Mouse (Mus musculus) intestine, postnatal 0 days (tissue): ENCODE results near the gene Tnnt2. TPM values are rescaled to one million over a fixed set of nuclear protein-coding genes. Genes with fewer than 3 reads are reported as not detected.

Source experiments
- ATAC-seq: fragments of 200-750 bp; cut with Nextera tagmentation; 2 replicates; pipeline ENCODE4 v1.8.0; 2017; ENCODE audit warnings: mild to moderate bottlenecking, moderate TSS enrichment, moderate library complexity
- H3K27ac ChIP-seq: fragments of 300-500 bp; sonication (generic); 2 replicates; pipeline ENCODE4 v1.5.1; 2014; ENCODE audit warnings: mild to moderate bottlenecking, low read depth, low read length, moderate library complexity
- H3K27me3 ChIP-seq: fragments of 300-500 bp; sonication (generic); replicated peaks from 2 replicates; pipeline ENCODE4 v1.6.1; 2014; ENCODE audit warnings: low read length, mixed read lengths; ENCODE audit not compliant: control insufficient read depth, insufficient read depth
- H3K36me3 ChIP-seq: fragments of 300-500 bp; sonication (generic); 2 replicates; pipeline ENCODE4 v1.6.1; 2014; ENCODE audit warnings: mild to moderate bottlenecking, moderate library complexity; ENCODE audit not compliant: control insufficient read depth, insufficient read depth
- H3K4me1 ChIP-seq: fragments of 300-500 bp; sonication (generic); replicated peaks from 2 replicates; pipeline ENCODE4 v1.6.1; 2014; ENCODE audit warnings: antibody characterized with exemption, low read length, mixed read lengths; ENCODE audit not compliant: control insufficient read depth, insufficient read depth
- H3K4me2 ChIP-seq: fragments of 300-500 bp; sonication (generic); replicated peaks from 2 replicates; pipeline ENCODE4 v1.6.1; 2014; ENCODE audit warnings: low read depth, mild to moderate bottlenecking, moderate library complexity
- H3K4me3 ChIP-seq: fragments of 300-500 bp; sonication (generic); 2 replicates; pipeline ENCODE4 v1.5.1; 2014; ENCODE audit warnings: low read depth, low read length
- H3K9ac ChIP-seq: fragments of 300-500 bp; sonication (generic); 2 replicates; pipeline ENCODE4 v1.6.1; 2014; ENCODE audit warnings: mild to moderate bottlenecking, low read depth, low read length
- H3K9me3 ChIP-seq: fragments of 300-500 bp; sonication (generic); 2 replicates; pipeline ENCODE4 v1.6.1; 2016; ENCODE audit warnings: mixed run types; ENCODE audit not compliant: control insufficient read depth
- CTCF ChIP-seq: sonication (generic); IDR thresholded peaks from 2 replicates; pipeline ENCODE4 v1.5.1; 2016; ENCODE audit warnings: low read depth, mild to moderate bottlenecking, control low read depth, antibody characterized with exemption, moderate library complexity
- WGBS: fragments of 180-500 bp; shearing (Covaris S2); extraction: QIAGEN DNeasy Blood & Tissue Kit; methylation state at CpG from one replicate; pipeline ENCODE4 v1.1.7; 2014; 5-methylcytosine and 5-hydroxymethylcytosine counted together
- polyA plus RNA-seq: library from polyadenylated mRNA; unstranded; fragments of >200 nt; fragmentation: Nextera tagmentation; extraction: Ambion mirVana; gene quantifications from 2 replicates; pipeline ENCODE4 v1.2.1, GENCODE M21; 2015

Gene Tnnt2
- 56.8 and 73.9 TPM in 2 replicates for polyA plus RNA-seq

- ATAC-seq = no peak
- Histone ChIP-seq H3K9ac (no peak within 1 kb of the TSS), H3K4me2 (no peak within 1 kb of the TSS), H3K4me1 (no peaks in the 10 kb centered on the region), H3K4me3 (no peak within 1 kb of the TSS), H3K9me3 (no peaks in the 10 kb centered on the region), H3K36me3 (peaks cover 27% of the 10 kb centered on the region), H3K27me3 (no peaks in the 10 kb centered on the region), H3K27ac (peak within 1 kb of the TSS; percentile 28; the same call in 1 of the 2 replicates)
- TF ChIP-seq CTCF = no peak
- 32% methylated on average over 9 of the region's 9 CpGs for WGBS
Measured at GRCm38 (mm10) chr1:135835716-135836483, at the start of gene Tnnt2. TSS of gene Tnnt2 (plus strand) at chr1:135836354.

- peak; percentile 90 for TF ChIP-seq CTCF
- Histone ChIP-seq H3K27me3 (no peaks in the 10 kb centered on the region), H3K4me1 (peaks cover 11% of the 10 kb centered on the region; the same call in 1 of the 2 replicates), H3K36me3 (no peaks in the 10 kb centered on the region), H3K4me3 (no peak overlapping the region), H3K9me3 (no peaks in the 10 kb centered on the region), H3K27ac (no peak overlapping the region), H3K4me2 (no peak overlapping the region), H3K9ac (no peak overlapping the region)
- 46% methylated on average over 3 of the region's 3 CpGs for WGBS
- ATAC-seq = no peak
Measured at GRCm38 (mm10) chr1:135787799-135788198, 48.4 kb upstream of the Tnnt2 start.

DNA sequence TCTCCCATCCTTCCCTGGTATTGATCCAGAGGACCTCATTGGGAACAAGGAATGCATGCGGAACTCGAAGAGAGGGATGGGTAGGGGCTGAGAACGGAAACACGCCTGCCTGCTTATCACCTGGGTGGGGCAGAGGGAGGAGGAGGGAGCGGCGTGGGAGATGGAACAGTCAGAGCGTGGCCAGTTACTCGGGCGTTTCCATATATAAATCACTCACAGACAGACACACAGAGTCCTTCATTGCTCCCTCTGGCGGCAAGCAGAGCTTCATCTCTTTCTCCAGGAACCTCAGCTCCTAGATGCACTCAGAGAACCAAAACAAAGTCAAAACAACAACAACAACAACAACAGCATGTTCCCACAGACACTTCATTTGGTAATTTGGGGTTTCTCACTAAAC is 47.4 kb upstream of the Tnnt2 start:
- H3K27ac ChIP-seq = no peak overlapping the region
- H3K4me1 ChIP-seq = peaks cover 17% of the 10 kb centered on the region
- no peak overlapping the region for H3K4me3 ChIP-seq
- no peaks in the 10 kb centered on the region for H3K9me3 ChIP-seq
- peak; percentile 79 for TF ChIP-seq CTCF
- no peak for ATAC-seq
- H3K27me3 ChIP-seq = no peaks in the 10 kb centered on the region
- no peaks in the 10 kb centered on the region for H3K36me3 ChIP-seq
- H3K9ac ChIP-seq = no peak overlapping the region
- 7% methylated on average over 10 of the region's 10 CpGs for WGBS
- peak overlapping the region; percentile 27; the same call in 1 of the 2 replicates for H3K4me2 ChIP-seq

GRCm38 (mm10) chr1:135789815-135790214 is 46.3 kb upstream of the Tnnt2 start:
- H3K36me3 ChIP-seq = no peaks in the 10 kb centered on the region
- H3K9me3 ChIP-seq = no peaks in the 10 kb centered on the region
- no peak overlapping the region for H3K4me2 ChIP-seq
- H3K27me3 ChIP-seq = no peaks in the 10 kb centered on the region
- peaks cover 21% of the 10 kb centered on the region for H3K4me1 ChIP-seq
- ATAC-seq = no peak
- WGBS = 4% methylated on average over 5 of the region's 5 CpGs
- H3K27ac ChIP-seq = no peak overlapping the region
- H3K4me3 ChIP-seq = no peak overlapping the region
- TF ChIP-seq CTCF = peak; percentile 95
- no peak overlapping the region for H3K9ac ChIP-seq

DNA sequence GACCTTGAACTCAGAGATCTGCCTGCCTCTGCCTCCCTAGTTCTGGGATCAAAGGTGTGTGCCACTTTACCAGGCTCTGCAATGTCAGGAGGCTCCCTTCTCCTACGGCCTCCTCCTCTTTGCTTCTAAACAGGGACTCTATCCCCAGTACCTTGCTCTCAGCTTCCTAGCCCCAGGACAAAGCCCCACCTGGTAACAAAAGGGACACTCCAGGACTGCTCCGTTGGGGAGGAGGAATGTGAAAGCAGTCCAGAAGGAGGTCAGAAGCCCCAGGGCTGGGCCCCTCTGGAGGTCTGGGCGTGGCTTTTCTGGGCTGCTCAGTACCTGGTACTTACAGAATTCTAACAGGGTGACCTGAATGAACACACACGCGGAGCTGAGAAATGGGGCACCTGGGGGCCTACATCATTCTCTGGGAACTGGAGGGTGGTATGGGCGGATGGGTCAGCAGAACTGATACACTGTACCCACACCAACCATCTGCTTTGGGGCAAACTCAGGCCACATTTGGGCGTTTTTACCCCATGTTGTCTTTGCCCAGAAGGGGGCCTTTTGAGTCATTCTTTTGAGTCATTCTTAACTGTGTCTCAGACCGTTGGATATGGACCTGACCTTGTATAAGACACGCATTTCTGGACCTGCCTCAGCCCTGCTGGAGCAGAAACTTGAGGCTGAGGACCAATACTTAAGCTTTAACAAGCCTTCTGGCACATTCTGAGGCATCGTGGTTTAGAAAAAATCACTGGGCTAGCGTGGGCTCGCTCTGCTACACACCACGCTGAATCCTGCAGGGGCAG is 43.8 kb upstream of the Tnnt2 start:
- H3K4me3 ChIP-seq = no peak overlapping the region
- WGBS = 68% methylated on average over 13 of the region's 13 CpGs
- no peaks in the 10 kb centered on the region for H3K36me3 ChIP-seq
- H3K9me3 ChIP-seq = no peaks in the 10 kb centered on the region
- no peak overlapping the region for H3K9ac ChIP-seq
- no peak overlapping the region; the same call in 1 of the 2 replicates for H3K27ac ChIP-seq
- H3K4me1 ChIP-seq = peaks cover 32% of the 10 kb centered on the region
- TF ChIP-seq CTCF = peak; percentile 37
- H3K4me2 ChIP-seq = peak overlapping the region; percentile 6; the same call in 1 of the 2 replicates
- H3K27me3 ChIP-seq = no peaks in the 10 kb centered on the region
- no peak for ATAC-seq
